Mouse (Mus musculus) C2C12 (cell line): ENCODE measurements around the gene Fgfbp3.

Experiments used
- CTCF ChIP-seq: IDR thresholded peaks from one replicate; pipeline ENCODE4 v1.5.1; 2011; ENCODE audit not compliant: control insufficient read depth, insufficient read depth, insufficient read length
- MAX ChIP-seq: IDR thresholded peaks from one replicate; pipeline ENCODE4 v1.6.1; 2011; ENCODE audit warnings: mild to moderate bottlenecking, control low read depth
- MYOD1 ChIP-seq: IDR thresholded peaks from one replicate; pipeline ENCODE4 v1.6.1; 2011; ENCODE audit warnings: low read depth; ENCODE audit not compliant: control insufficient read depth, insufficient read length

DNA sequence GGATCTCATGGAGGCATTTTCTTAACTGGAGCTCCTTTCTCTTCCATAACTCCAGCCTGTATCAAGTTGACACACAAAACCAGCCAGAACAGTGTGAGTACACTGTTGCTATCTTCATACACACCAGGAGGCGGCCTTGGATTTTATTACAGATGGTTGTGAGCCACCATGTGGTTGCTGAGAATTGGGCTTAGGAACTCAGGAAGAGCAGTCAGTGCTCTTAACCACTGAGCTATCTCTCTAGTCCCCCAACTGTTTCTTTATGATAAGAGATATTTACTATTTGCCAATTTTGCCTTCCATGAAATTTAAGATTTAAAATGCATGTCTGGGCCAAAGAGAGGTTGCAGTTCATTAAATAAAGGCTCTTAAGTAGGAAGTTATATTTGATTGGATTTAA is 20.6 kb upstream of the Fgfbp3 start:
- TF ChIP-seq CTCF (no peak), MAX (no peak), MYOD1 (no peak)
